Mouse (Mus musculus) MEL (cell line): ENCODE measurements around the gene Rbmxl1. TPM values are rescaled to one million over a fixed set of nuclear protein-coding genes. Genes with fewer than 3 reads are reported as not detected.

ENCODE experiments used
- polyA plus RNA-seq, 2 experiments: library from polyadenylated mRNA; stranded (reverse) in 1 of 2; unstranded in 1 of 2; fragments of >175 nt in 1 of 2; fragments of >200 nt in 1 of 2; gene quantifications; 2 replicates each; pipeline versions ENCODE4 v1.2.1 to v1.2.4; 2012; ENCODE audit warnings: low replicate concordance in 2 of 2, low read depth in 1 of 2; ENCODE audit not compliant: insufficient read length in 2 of 2, insufficient read depth in 1 of 2, missing spikeins in 1 of 2
- total RNA-seq: library from RNA; depleted of rRNA; stranded (reverse); fragments of 300-350 nt; gene quantifications from 2 replicates; pipeline ENCODE4 v1.2.3, GENCODE M21; 2012; rRNA removed

Rbmxl1 gene
- total and polyA plus RNA-seq, 3 experiments: 129 to 194 TPM; not detected in 1

Other genes with a start within 250 kb of the Rbmxl1 start
- gene Pou4f2, start 72.3 kb downstream of the Rbmxl1 start, total RNA-seq: not detected in 2 replicates
- not detected for gene Pou4f2, start 72.3 kb downstream of the Rbmxl1 start, polyA plus RNA-seq
- 12.6 and 13.7 TPM in 2 replicates for gene Slc10a7, start 448 bp upstream of the Rbmxl1 start, total RNA-seq
- gene Slc10a7, start 448 bp upstream of the Rbmxl1 start, polyA plus RNA-seq: 10 to 100 TPM in 1 of 2 experiments, not detected in 1; 27.3 TPM